Mouse (Mus musculus): Measurements from ENCODE around the gene Gm10382. TPM values are rescaled to one million over a fixed set of nuclear protein-coding genes. Genes with fewer than 3 reads are reported as not detected.
A peak's percentile ranks its signal among the peaks of the same experiment; 100 is the strongest.
"Not testable (repeated sequence)": the region's sequence is repeated elsewhere in the genome, so short reads cannot be mapped to it uniquely, and the experiment has no call there.

Gm10382 gene
- polyA plus RNA-seq, 1 experiment from 2014 or later = 0.67 TPM

DNA sequence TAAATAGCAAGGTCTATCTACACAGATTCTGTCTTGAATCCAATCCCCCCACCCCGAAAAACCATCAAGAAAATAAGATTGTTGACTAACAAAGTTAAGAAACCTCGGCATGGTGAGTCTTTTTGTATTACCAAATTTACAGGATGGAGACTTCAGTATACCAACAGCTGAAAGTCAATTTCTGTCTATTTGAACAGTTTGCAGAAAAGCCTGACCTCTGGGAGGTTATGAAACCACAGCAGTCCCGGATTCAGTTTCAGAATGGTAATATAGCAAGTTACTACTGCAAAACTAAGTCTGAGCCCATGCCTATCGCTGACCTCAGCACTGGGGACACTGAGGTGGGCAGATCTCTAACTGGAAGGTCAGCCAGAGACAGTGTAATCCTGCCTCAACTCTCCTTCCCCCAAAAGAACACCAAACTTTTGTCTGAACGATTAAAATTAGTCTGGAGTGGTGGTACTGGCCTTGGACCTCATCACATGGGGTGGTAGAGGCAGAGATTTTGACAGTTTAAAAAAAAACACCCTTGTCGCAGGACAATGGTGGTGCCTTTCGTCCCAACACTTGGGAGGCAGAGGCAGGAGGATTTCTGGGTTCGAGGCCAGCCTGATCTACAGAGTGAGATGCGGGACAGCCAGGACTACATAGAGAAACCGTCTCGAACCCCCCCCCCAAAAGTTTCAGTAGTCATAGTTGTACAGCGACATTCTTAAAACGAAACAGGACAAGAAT lies 597 bp upstream of the Gm10382 start:
- Histone ChIP-seq H3K27ac (peak overlapping the region; percentile 99), H3K27me3 (replicated peaks) (no peaks in the 10 kb centered on the region), H3K9me3 (no peaks in the 10 kb centered on the region), H3K4me2 (peak overlapping the region; percentile 89), H3K4me3 (replicated peaks) (peak overlapping the region; percentile 100), H3K9ac (peak overlapping the region; percentile 99; the same call in 1 of the 2 replicates), H3K36me3 (peaks cover 12% of the 10 kb centered on the region), H3K4me1 (peaks cover 11% of the 10 kb centered on the region)
- no peak for ATAC-seq (ENCODE audit: insufficient read depth, low FRiP score, low read depth)
- 18% methylated on average over 13 of the region's 13 CpGs for WGBS

DNA sequence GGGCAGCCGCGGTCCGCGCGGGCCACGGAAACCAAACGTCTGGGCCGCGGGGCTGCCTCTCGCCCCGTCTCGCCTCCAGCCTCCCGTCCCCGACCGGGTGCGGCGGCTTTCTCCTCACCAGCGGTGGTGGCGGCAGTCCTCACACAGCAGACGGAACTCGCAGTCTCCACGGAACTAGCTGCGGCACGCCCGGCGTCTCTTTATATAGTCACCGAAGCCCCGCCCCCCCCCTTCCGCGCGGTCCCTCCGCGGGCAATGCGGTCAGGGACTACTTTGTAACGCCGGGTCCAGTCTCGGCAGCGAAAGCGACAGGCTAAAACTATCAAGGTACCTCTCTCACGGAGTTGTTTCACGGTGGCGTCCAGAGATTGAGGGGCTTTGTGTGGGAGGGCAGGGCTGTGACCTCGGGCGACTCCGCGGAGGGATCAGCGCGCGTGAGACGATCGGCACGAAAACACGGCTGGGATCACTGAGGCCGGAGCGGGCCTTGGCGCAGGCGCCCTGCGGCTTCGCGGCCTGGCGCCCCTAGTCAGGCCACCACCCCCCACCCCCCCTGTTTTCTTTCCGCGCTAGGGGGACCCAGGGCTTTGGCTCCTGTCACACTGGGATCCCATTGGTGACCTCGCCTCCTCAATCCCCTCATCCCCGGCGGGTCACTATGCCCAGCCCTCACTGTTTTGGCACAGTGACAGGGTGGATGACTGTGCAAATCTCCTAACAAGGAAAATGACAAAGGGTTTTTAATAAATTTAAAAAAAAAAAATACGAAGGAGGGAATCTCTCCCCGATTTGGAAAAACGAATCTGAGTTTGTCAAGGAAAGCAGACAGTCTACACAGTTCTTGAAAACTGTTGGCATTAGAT lies 688 bp downstream of the Gm10382 start, which contains the start of gene Ubc:
Gene Ubc, minus strand, starts transcription at position 624 of the 863 bp plus-strand sequence.
- peaks cover 17% of the 10 kb centered on the region for H3K4me1 ChIP-seq
- H3K27me3 ChIP-seq (replicated peaks) = no peaks in the 10 kb centered on the region
- peak within 1 kb of the TSS; percentile 100 for H3K4me3 ChIP-seq (replicated peaks)
- H3K4me2 ChIP-seq = peak within 1 kb of the TSS; percentile 89
- no peaks in the 10 kb centered on the region for H3K9me3 ChIP-seq
- peak within 1 kb of the TSS; percentile 99 for H3K9ac ChIP-seq
- ATAC-seq (ENCODE audit: insufficient read depth, low FRiP score, low read depth) = peak; percentile 45
- H3K27ac ChIP-seq = peak within 1 kb of the TSS; percentile 99
- H3K36me3 ChIP-seq = peaks cover 9% of the 10 kb centered on the region
- under 1% methylated on average over 69 of the region's 69 CpGs for whole genome bisulfite sequencing

- no peak for ATAC-seq (ENCODE audit: insufficient read depth, low FRiP score, low read depth)
- Histone ChIP-seq H3K27ac (peak overlapping the region; percentile 99), H3K9me3 (no peaks in the 10 kb centered on the region), H3K9ac (no peak overlapping the region), H3K4me2 (peak overlapping the region; percentile 56; the same call in 1 of the 2 replicates), H3K4me3 (replicated peaks) (no peak overlapping the region), H3K36me3 (no peaks in the 10 kb centered on the region), H3K4me1 (peaks cover 19% of the 10 kb centered on the region), H3K27me3 (replicated peaks) (no peaks in the 10 kb centered on the region)
- WGBS = 84% methylated on average over 3 of the region's 3 CpGs
These were observed 1.9 kb downstream of the Gm10382 start for GRCm38 (mm10) chr5:125390906-125391477.

GRCm38 (mm10) chr5:125391609-125392008 lies 2.5 kb downstream of the Gm10382 start:
- no peak overlapping the region for H3K9ac ChIP-seq

GRCm38 (mm10) chr5:125392176-125392575 lies 3.1 kb downstream of the Gm10382 start:
- WGBS = 95% methylated on average over 4 of the region's 4 CpGs
- H3K9me3 ChIP-seq; H3K36me3 ChIP-seq; H3K4me3 ChIP-seq (replicated peaks); H3K9ac ChIP-seq; H3K4me2 ChIP-seq; H3K27me3 ChIP-seq (replicated peaks); ATAC-seq (ENCODE audit: insufficient read depth, low FRiP score, low read depth): not testable (repeated sequence)
- peaks cover 19% of the 10 kb centered on the region for H3K4me1 ChIP-seq
- H3K27ac ChIP-seq = peak overlapping the region; percentile 99

More at GRCm38 (mm10) chr5:125391609-125392008, 2.5 kb downstream of the Gm10382 start:
- no peaks in the 10 kb centered on the region for H3K36me3 ChIP-seq
- peak overlapping the region; percentile 99 for H3K27ac ChIP-seq
- H3K4me1 ChIP-seq = peaks cover 19% of the 10 kb centered on the region
- H3K9me3 ChIP-seq = no peaks in the 10 kb centered on the region
- H3K27me3 ChIP-seq (replicated peaks) = no peaks in the 10 kb centered on the region
- WGBS = 67% methylated on average over 5 of the region's 5 CpGs
- ATAC-seq (ENCODE audit: insufficient read depth, low FRiP score, low read depth) = no peak
- H3K4me2 ChIP-seq = no peak overlapping the region
- H3K4me3 ChIP-seq (replicated peaks) = no peak overlapping the region

DNA sequence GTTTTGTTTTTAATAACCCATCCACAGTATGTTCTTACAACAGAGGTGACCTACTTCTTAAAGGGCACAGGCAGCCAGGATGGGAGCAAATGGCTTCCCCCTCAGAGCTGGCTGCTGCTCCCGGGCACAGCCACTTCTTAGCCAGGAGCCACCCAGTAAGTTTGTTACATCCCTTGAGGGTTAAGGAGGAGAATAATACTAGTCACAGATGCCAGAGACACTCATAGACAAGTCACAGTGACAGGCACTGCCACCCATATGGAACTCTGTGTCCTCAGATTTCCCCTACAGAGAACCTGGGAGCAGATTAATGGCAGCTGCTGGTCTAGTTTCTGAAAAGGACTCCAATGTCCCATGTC lies 3.5 kb downstream of the Gm10382 start:
- peak overlapping the region; percentile 99 for H3K27ac ChIP-seq
- H3K9me3 ChIP-seq = no peaks in the 10 kb centered on the region
- H3K36me3 ChIP-seq = no peaks in the 10 kb centered on the region
- 22% methylated on average over 1 of the region's 1 CpGs for WGBS
- H3K4me1 ChIP-seq = peaks cover 19% of the 10 kb centered on the region
- peak overlapping the region; percentile 59 for H3K4me2 ChIP-seq
- ATAC-seq (ENCODE audit: insufficient read depth, low FRiP score, low read depth) = no peak
- no peaks in the 10 kb centered on the region for H3K27me3 ChIP-seq (replicated peaks)
- peak overlapping the region; percentile 32; the same call in 1 of the 2 replicates for H3K4me3 ChIP-seq (replicated peaks)
- no peak overlapping the region for H3K9ac ChIP-seq

- peak; percentile 95 for ATAC-seq (ENCODE audit: insufficient read depth, low FRiP score, low read depth)
- peak overlapping the region; percentile 32 for H3K4me3 ChIP-seq (replicated peaks)
These were observed 4.0 kb downstream of the Gm10382 start for GRCm38 (mm10) chr5:125392977-125393621.

GRCm38 (mm10) chr5:125393622-125394603 lies 4.8 kb downstream of the Gm10382 start:
- peaks cover 19% of the 10 kb centered on the region for H3K4me1 ChIP-seq
- peak overlapping the region; percentile 59 for H3K4me2 ChIP-seq
- H3K27ac ChIP-seq = peak overlapping the region; percentile 99
- WGBS = 7% methylated on average over 21 of the region's 25 CpGs
- H3K9me3 ChIP-seq = no peaks in the 10 kb centered on the region
- H3K36me3 ChIP-seq = no peaks in the 10 kb centered on the region
- no peaks in the 10 kb centered on the region for H3K27me3 ChIP-seq (replicated peaks)
- peak overlapping the region; percentile 13; the same call in 1 of the 2 replicates for H3K9ac ChIP-seq
- ATAC-seq (ENCODE audit: insufficient read depth, low FRiP score, low read depth) = peak; percentile 40
- peak overlapping the region; percentile 32 for H3K4me3 ChIP-seq (replicated peaks)

More at GRCm38 (mm10) chr5:125392977-125393621, 4.0 kb downstream of the Gm10382 start:
- H3K27ac ChIP-seq = peak overlapping the region; percentile 99
- H3K27me3 ChIP-seq (replicated peaks) = no peaks in the 10 kb centered on the region
- WGBS = under 1% methylated on average over 20 of the region's 20 CpGs
- peak overlapping the region; percentile 59 for H3K4me2 ChIP-seq
- no peaks in the 10 kb centered on the region for H3K36me3 ChIP-seq
- peak overlapping the region; percentile 13; the same call in 1 of the 2 replicates for H3K9ac ChIP-seq
- peaks cover 19% of the 10 kb centered on the region for H3K4me1 ChIP-seq
- no peaks in the 10 kb centered on the region for H3K9me3 ChIP-seq

DNA sequence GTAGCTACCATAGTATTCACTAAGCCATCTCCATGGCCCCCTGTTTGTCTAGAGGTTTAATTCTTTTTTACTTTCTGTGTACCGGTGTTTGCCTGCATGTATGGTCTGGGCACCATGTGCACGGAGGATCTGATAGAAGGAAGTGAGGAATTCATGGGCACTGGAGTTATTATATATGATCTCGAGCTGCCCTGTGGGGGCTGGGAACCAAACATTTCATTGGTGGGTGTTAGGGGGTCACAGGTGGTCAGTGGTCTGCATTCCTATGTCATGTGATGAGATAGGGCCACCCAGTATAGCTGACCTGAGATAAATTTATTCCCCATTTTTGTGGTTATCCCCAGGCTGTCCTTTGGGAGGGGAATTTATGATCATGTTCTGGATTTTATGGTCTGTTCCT lies 5.9 kb downstream of the Gm10382 start:
- Histone ChIP-seq H3K27me3 (replicated peaks) (no peaks in the 10 kb centered on the region), H3K4me3 (replicated peaks) (0 out of 2 replicates have a peak overlapping the region, but pooled peaks have one; percentile 20), H3K4me1 (peaks cover 19% of the 10 kb centered on the region), H3K9ac (no peak overlapping the region), H3K4me2 (peak overlapping the region; percentile 59; the same call in 1 of the 2 replicates), H3K36me3 (no peaks in the 10 kb centered on the region), H3K27ac (peak overlapping the region; percentile 99), H3K9me3 (no peaks in the 10 kb centered on the region)
- WGBS = 35% methylated on average over 3 of the region's 3 CpGs
- ATAC-seq (ENCODE audit: insufficient read depth, low FRiP score, low read depth) = no peak

DNA sequence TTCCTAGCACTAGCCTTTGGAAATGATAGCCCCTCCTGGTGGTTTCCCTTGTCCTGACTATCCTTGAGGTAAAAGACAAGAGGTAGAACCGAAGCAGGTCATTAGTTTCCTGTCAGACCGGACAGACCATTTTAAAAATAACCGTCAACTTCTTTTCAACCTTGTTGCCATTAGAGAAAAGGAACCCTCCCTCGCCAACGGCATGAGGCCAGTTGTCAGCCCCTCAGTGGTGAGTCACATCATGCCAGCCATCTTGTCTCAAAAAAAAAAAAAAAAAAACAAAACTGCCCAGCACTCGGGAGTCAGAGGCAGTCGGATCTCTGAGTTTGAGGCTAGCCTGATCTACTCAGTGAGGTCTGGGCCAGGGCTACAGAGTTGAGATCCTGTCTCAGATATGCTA lies 11.8 kb downstream of the Gm10382 start:
- Histone ChIP-seq H3K4me3 (replicated peaks) (no peak overlapping the region), H3K27ac (no peak overlapping the region), H3K9me3 (no peaks in the 10 kb centered on the region), H3K27me3 (replicated peaks) (no peaks in the 10 kb centered on the region), H3K4me1 (0 out of 2 replicates have a peak, but pooled peaks cover 3% of the 10 kb centered on the region), H3K36me3 (no peaks in the 10 kb centered on the region), H3K9ac (no peak overlapping the region), H3K4me2 (no peak overlapping the region)
- ATAC-seq (ENCODE audit: insufficient read depth, low FRiP score, low read depth) = no peak
- 42% methylated on average over 7 of the region's 7 CpGs for whole genome bisulfite sequencing
